Mouse (Mus musculus): ENCODE measurements around the gene Sag.

Sag gene

DNA sequence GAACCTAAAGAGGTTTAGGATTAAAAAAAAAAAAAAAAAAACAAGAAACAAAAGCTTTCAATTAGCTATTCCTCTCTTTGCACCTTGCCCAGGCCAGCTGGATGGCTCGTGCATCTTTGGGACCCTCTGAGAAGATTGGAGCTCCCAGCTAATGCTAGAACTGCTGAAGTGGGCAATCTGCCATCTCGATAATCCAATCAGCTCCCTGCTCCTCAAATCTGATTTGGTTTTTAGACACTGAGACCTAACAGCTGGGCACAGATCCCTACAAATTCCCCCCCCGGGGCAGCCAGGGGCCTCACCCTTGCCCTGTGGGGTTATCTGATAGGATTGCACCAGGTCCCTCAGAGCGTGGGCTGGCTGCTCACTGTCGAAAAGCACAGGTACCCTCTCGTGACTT lies at the start of gene Sag:
Sag (plus strand) TSS at position 105 of the 400 bp plus-strand sequence.
- in situ Hi-C loops (cut with MboI) = no loop called here

DNA sequence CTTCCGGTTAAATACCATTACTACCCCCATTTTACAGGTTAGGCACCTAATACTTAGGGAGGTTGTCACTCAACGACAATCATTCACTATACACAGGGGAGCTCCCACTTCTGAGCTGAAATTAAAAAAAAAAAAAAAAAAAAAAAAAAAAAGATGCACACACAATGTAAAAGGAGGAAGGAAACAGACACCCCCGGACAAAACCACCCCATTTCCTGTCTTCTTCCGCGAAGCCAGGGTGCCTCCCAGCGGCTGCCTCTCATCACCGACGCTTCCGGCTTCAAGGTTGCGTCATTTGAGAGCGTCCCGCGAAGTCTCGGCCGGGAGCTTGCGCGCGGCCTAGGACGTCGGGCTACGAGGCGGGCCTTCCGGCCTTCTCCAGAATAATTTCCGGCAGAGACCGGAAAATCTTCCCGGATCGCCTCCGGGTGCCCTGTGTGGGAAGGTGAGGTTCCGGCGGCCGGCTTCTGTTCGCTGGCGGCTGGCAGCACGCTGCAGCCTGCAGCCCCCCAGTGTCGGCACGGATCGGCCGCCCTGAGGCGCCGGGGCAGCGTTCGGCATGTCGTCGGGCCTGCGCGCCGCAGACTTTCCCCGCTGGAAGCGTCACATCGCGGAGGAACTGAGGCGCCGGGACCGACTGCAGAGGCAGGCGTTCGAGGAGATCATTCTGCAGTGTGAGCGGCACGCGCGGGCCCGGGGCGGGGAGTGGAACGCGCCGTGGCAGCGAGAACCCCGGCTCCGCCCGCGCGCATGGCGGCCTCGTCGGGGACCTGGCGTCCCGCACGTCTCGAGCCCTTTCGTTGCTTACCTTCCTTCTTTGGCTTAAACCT lies 47.6 kb upstream of the Sag start, which contains the start of gene Atg16l1:
Atg16l1 (plus strand) TSS at position 230 of the 830 bp plus-strand sequence.
- in situ Hi-C loops (cut with MboI) = no loop called here

DNA sequence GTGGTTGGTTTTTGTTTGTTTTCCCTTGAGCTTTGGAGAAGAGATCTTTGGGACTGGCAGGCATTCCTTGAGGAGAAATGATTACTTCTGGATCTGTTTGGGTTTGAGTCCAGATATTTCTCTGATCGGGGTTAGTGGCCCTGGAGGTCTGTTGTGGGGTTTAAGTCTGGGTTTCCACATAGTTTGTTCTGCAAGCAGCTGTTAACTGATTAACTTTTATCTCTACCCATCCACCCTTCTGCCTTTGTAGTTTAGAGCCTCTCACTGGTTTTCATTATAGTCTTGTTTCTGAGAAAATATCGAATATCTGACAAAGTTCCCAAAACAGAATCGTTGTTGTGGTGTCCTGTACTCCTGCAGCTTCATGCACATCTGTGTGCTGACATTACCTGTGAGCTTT lies 39.7 kb upstream of the Sag start:
- in situ Hi-C loops (cut with MboI) = no loop called here

DNA sequence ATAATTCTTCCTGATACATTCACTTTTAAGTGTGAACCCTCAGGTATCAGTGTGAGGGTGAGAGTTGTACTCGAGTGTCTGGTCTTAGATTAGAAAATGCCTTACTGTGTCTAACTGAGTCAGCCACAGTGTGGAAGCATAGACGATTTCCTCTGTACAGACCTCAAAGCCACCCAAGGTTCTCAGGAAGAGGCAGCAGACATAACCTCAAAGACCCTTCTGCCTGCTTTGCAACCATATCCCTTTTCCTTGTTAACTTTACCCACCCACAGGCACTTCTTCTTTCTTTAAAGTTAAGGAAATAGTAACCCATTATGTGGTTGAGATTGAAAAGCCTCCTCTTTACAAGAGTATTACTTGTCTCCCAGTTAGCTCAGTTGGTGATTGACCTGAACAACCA lies 37.7 kb upstream of the Sag start:
- in situ Hi-C loops (cut with MboI) = no loop called here

DNA sequence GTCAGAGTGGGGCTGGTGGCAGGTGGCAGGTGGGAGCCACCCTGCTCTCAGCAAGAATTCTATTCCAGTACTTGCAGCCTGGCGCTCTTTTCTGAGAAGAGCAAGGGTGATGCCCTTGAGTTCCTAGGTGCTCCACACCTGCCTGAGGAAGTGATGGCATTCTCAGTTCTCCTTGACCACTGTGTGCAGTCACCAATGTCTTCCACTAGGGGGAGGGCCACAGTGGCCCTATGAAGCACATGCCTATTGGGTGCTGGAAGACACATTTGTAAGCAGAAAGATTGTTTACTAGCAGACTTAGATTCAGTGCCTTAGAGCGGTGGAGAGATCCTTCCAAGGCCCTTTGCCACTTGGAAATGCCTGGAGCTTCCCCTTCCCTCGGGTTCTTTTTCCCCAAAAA lies 37.2 kb upstream of the Sag start:
- in situ Hi-C loops (cut with MboI) = no loop called here

DNA sequence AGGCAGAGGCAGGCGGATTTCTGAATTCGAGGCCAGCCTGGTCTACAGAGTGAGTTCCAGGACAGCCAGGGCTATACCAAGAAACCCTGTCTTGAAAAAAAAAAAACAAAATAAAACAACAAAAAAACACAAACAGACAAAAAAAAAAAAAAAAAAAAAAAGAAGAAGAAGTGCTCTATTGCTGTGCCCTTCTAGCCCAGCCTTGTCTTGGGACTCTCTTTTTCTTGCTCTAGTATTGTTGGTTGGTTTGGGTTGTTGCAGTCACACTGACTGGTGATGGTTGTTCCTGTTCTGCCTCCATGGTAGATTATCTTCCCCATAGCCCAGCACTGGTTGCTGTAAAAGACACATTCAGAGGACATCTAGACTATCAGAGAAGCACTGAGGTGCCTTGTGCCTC lies 34.2 kb upstream of the Sag start:
- in situ Hi-C loops (cut with MboI) = no loop called here

DNA sequence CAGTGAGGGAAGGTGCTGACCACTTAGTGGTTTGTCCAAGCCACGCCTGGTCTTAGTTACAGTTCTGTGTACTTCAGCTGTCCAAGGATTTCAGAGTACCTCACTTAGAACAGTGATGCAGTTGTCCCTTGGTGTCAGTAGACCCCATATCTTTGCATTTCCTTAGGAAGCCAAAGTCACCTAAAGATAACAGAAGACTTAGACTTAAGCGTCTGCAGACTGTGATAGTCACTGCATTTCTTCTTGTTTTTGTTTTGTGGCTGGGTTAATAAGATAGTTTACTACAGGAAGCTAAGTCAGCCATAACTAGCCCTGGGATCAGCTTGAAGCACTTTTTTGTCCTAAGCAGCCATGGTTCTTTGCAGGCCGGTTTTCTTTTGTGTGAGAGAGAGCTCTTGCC lies 33.0 kb upstream of the Sag start:
- in situ Hi-C loops (cut with MboI) = no loop called here

DNA sequence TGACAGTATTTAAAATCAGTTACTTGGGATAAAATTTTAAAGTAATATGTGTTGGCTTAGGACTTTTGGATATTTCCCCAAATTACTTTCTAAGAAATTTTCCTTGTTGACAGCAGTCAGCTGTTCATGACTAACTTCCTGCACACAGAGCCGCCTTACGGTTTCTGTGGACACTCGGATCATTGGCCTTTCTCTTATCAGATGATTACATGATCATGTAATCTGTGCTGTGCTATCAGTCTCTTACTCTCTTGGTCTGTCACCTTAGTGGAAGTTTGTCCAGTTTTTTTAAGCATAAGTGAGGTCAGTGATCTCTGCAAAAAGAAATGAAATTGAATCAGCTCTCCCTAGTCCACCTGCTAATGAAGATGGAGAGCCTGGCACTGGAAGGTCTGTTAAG lies 31.8 kb upstream of the Sag start:
- in situ Hi-C loops (cut with MboI) = no loop called here

DNA sequence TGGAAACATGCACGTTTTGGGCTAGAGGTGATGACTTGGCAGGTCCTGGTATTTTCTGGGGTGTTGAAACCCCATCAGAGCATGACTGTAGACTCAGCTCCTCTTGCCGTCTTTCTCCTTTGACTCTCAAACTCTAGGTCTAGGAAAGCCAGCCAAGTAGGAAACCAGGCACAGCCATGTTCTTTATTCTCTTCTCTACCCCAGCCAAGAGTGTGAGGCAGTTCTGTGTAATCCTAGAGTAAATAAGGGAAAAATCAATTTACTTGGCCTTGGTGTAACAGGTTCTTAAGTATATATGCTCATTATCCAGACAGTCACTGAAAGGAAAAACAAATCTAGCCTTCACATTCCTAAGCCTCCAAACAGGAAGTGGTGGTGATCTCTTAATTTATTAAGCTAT lies 30.1 kb upstream of the Sag start:
- in situ Hi-C loops (cut with MboI) = no loop called here

DNA sequence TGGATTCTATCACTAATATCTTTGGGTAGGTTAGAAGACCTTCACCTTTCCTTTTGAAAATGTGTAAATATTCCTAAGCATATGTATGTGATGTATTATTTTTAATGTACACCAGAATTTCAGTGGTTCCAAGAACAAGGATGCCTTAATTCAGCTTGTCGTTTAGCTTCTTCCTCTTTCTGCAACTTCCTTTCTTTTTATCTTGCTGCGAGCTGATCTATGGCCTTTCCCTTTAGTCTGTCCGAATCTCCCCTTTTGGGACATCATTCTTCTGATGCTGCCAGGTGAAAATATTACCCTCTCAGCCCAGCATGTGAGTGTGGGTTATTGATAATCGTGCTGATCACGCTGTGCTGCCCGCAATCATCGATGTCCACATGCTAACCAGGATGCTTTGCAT lies 28.6 kb upstream of the Sag start:
- in situ Hi-C loops (cut with MboI) = no loop called here

DNA sequence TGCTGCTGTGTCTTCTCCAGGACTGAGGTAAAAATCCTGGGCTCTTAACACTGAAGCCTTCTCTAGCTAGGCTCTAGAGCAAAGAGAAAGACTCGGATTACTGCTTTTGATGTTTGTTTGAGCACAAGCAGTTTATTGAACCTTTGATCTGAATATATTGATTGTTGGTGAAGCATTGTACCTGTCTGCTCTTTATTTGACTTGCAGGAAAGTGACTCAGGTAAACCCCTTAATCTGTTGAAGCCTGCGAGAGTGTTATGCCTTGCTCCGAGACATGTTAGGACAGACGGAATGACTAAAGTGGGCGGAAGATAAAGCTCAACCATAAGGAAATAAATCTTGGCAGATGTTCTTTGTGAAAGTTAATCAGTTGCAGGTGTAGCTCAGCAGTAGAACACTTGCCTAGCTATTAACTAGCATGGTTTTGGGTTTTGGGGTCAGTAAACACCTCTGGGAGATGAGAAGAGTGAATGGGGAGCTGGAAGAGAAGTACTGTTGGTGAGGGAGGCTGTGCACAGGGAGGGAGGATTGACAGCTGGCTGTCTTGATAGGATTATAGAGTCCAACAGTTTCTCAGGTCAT lies 24.2 kb upstream of the Sag start:
- in situ Hi-C loops (cut with MboI) = no loop called here

DNA sequence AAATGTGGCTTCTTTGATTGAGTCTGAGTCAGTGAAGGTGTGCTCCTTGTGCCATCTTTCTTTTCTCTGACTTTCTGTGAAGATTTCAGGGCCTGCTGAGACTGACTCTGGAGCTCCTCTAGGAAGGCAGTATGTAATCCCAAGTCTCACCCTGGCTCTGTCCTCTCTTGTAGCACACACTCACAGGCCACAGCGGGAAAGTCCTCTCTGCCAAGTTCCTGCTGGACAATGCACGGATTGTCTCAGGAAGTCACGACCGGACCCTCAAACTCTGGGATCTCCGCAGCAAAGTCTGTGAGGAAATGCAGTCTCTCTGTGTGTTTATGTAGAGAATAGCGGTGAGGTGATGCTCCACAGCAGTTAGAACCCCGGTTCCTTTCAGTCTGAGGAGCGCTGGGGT lies 17.8 kb upstream of the Sag start:
- in situ Hi-C loops (cut with MboI) = no loop called here

DNA sequence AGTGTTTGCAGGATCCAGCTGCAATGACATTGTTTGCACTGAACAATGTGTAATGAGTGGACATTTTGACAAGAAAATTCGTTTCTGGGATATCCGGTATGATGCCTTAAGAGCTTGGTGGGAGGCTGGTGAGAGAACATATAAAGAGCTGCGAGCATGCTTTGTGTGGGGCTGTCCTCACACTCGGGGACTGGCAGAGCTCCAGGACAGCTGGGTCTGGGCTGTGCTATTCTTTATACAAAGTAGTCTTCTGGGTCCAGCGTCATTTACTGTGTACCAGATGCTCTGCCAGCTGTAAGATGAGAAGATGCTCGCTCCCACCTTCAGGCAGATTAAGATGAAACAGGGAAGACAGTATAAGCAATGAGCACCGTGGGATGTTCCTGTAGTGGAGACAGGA lies 17.2 kb upstream of the Sag start:
- in situ Hi-C loops (cut with MboI) = no loop called here

DNA sequence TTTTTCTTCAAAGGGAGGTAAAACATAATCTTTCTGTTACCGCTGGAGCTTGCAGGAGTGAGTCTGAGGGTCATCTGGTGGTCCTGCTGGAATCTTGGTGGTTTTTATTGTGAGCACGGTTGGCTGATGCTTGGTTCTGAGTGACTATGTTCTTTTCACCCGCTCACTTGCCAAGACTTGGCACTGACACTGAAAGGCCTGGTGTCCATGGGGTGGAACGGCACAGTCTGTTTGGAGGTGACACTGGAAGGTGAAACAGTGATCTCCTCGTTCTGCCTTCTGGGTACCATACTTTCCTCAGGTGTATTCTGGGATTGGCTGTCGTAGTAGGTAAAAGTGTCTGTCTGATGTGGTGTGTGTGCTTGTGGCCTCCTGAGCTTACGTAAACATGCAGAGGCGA lies 13.8 kb upstream of the Sag start:
- in situ Hi-C loops (cut with MboI) = no loop called here

DNA sequence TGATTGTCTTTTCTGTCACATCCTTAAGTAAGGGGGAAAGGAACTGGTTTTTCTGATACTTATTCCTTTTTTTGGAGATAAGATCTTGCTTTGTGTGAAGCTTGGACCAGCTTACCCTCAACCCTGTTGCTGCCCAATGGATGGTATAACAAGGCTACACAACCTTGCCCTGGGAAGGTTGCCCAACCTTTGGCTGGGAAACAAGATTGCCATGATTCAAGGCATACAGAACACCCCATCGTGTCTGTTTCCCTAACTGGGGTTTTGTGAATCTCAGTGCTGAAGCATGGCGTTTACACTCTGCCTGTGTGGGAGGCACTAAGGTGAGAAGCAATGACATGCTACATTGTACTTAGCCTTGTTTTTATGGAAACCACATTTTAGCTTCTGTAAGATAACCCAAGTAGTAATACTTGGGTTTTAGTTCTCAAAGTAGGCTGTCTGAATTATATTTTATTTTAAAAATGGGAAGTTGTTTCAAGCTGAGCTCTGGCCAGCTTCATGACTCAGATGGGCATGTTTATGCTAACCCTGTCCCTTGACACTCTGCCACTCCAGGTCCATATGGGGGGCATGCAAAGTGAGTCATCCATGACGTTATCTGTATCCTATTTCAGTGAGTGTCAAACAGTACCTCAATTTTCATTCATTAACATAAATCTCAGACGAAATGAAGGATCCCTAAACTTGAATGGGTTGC lies 10.9 kb upstream of the Sag start:
- in situ Hi-C loops (cut with MboI) = no loop called here

DNA sequence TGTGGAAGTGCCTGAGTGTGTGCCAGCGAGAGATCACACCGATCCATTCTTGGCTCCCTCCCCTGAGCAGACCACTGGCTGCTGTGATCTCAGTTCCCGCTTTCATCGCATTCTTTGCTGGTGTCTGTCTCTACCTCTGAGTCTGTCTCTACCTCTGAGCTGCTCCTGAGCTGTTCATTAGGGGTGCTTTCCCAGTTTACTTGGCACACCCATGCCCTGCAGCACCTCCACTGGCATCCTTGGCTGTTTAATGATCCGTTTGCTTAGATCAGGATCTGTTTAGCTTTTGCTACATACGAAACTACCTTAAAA lies 10.4 kb upstream of the Sag start:
- in situ Hi-C loops (cut with MboI) = no loop called here

DNA sequence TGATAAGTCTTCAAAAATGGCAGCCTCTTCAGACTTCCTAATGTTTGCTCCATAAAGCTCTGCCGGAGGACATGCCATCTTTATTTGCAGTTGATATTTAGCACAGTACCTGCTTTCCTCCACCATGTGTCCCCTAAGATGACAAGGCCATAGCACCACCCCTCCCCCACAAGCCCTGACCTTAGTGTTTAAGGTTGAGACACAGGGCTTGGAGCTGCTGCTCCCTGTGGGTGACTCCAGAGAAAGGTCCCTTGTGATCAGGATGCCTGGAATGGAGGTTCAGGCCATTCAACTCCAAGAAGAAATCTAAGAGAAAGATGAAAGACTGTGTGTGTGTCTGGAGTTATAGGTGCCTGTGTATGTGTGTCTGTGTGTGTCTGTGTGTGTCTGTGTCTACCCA lies 5.8 kb upstream of the Sag start:
- in situ Hi-C loops (cut with MboI) = no loop called here

DNA sequence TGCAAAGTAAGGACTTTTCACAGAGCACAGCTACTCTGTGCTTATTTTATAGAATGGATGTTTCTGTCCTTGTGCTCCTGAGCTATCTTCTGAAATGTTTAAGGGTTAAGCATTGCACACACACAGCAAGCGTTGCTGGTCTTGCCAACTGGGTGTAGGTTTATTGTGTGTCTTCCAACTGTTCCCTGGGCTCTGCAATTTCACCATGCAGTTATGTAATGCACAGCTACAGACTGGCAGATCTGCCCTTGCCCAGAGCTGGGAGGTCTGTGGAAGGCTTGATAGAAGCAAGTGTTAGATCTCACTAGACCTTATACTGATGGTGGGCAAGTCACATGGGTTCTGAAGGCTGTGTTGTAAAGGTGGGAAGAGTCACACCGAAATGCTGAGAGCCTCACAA lies 5.2 kb upstream of the Sag start:
- in situ Hi-C loops (cut with MboI) = no loop called here

DNA sequence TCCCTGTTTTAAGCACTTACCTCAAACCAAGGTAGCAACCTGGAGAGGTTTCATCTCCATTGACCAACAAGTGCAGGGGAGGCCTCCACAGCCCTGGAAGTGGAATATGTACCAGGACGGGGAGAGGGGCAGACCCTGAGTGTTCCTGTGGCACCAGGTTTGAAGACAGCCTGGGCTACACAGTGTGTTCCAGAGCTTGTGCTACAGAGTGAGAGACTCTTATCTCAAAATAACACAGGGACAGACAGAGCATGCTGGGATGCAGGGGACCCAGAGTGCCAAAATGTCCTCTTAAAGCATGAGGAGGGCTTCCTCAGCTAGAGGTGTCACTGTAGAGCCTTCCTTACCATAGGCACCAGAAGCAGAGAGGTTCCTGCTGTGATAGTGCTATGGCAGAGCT lies 4.3 kb downstream of the Sag start:
- in situ Hi-C loops (cut with MboI) = no loop called here

DNA sequence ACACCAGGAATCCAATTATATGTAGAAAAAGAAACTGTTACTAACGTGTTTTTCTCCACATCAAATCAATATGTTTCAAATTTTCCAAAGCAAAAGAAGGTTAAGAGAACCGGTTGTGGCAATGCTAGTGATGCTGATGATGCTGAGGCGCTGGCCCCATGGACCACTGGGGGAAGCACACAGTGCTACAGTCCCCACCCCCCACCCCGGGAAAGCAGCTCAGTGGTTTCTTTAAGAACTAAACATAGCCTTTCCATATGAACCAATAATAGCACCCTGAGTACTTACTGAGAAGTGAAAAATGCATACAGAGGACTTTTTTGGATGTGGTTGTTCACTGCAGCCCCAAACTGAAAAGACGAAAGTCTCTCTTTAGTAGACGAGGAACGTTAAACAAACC lies 7.9 kb downstream of the Sag start:
- in situ Hi-C loops (cut with MboI) = no loop called here

DNA sequence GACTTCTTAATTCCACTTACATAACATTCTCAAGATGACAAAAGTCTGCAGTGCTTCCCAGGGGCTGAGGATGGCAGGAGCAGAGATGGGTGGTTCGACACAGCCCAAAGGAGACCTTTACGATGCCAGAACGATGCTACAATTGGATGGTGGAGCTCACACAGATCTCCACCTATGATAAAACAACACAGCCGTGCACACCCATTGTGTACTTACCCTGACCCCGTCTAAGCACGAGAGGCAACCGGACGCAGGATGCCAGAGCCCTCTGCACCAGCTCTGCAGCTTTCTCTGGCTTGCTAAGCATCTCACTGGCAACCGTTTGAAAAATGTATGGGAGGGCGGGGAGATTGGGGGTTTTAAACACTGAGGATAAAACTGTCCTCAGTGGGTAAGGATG lies 8.6 kb downstream of the Sag start:
- in situ Hi-C loops (cut with MboI) = no loop called here

DNA sequence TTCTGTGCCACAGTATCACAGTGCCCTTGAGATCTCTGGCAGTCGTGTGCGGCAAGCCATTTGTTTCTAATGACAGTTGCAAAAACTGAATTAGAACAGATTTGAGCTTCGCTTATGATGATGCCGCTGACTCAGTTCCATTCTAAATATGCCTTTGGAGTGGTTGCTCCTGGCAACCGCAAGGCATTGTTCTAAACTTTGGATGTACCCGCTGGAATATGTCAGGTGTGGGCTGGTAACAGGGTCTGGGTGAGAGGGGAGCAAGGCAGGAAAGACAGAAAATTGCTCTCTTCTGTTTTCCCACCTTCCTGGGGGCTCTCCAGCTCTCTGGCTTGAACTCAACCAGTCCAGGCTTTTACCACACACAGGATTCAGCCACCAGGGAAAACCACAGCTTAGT lies 9.7 kb downstream of the Sag start:
- in situ Hi-C loops (cut with MboI) = no loop called here

DNA sequence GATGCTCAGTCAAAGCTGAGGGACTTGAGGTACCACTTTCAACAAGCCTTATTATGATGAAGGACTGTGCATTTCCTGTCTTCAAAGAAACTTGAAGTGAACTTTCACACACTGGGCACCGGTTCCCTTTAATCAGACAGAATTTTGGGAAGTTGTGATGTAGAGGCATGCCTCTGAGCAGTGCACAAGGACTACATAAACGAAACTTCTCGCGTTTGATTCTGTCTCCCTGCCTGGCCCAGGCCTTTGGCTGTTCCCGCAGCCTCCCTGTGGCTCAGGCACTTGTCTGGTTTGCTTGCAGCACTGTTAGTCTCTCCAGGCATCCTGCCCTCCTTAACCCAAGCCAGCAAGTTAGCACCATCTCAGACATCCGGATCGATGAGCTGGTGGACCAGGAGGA lies 10.2 kb downstream of the Sag start:
- in situ Hi-C loops (cut with MboI) = no loop called here

Data from mature B cell (primary cell).